Mouse (Mus musculus): ENCODE measurements around the gene Zfp42.
"Not testable (repeated sequence)": the region's sequence is repeated elsewhere in the genome, so short reads cannot be mapped to it uniquely, and the experiment has no call there.

The Zfp42 gene

GRCm38 (mm10) chr8:43306896-43307295 lies at the start of gene Zfp42:
Gene Zfp42, minus strand, starts transcription at chr8:43306980.
- no peak for DNase-seq (ENCODE audit: low read depth)

GRCm38 (mm10) chr8:43356069-43356770 lies 49.4 kb upstream of the Zfp42 start:
- no peak for DNase-seq (ENCODE audit: low read depth)

GRCm38 (mm10) chr8:43352241-43352640 lies 45.5 kb upstream of the Zfp42 start:
- DNase-seq (ENCODE audit: low read depth), result not testable (repeated sequence)

GRCm38 (mm10) chr8:43338555-43338954 lies 31.8 kb upstream of the Zfp42 start:
- DNase-seq (ENCODE audit: low read depth), result no peak

- no peak for DNase-seq (ENCODE audit: low read depth)
Measured at GRCm38 (mm10) chr8:43333465-43333864, 26.7 kb upstream of the Zfp42 start.

GRCm38 (mm10) chr8:43331657-43332056 lies 24.9 kb upstream of the Zfp42 start:
- DNase-seq (ENCODE audit: low read depth), result no peak

GRCm38 (mm10) chr8:43329913-43330705 lies 23.3 kb upstream of the Zfp42 start:
- no peak for DNase-seq (ENCODE audit: low read depth)

- DNase-seq (ENCODE audit: low read depth), result no peak
Measured at GRCm38 (mm10) chr8:43328666-43329065, 21.9 kb upstream of the Zfp42 start.

- no peak for DNase-seq (ENCODE audit: low read depth)
Measured at GRCm38 (mm10) chr8:43320771-43321170, 14.0 kb upstream of the Zfp42 start.

- DNase-seq (ENCODE audit: low read depth), result no peak
Measured at GRCm38 (mm10) chr8:43308213-43308612, 1.4 kb upstream of the Zfp42 start.

GRCm38 (mm10) chr8:43305676-43306075 lies 1.1 kb downstream of the Zfp42 start:
- DNase-seq (ENCODE audit: low read depth), result no peak

GRCm38 (mm10) chr8:43299796-43300195 lies 7.0 kb downstream of the Zfp42 start:
- DNase-seq (ENCODE audit: low read depth), result no peak

- no peak for DNase-seq (ENCODE audit: low read depth)
Measured at GRCm38 (mm10) chr8:43295826-43296225, 11.0 kb downstream of the Zfp42 start.

- DNase-seq (ENCODE audit: low read depth), result no peak
Measured at GRCm38 (mm10) chr8:43294191-43294590, 12.6 kb downstream of the Zfp42 start.

GRCm38 (mm10) chr8:43290424-43291111 lies 16.2 kb downstream of the Zfp42 start:
- DNase-seq (ENCODE audit: low read depth), result no peak

- DNase-seq (ENCODE audit: low read depth), result no peak
Measured at GRCm38 (mm10) chr8:43289781-43290180, 17.0 kb downstream of the Zfp42 start.

GRCm38 (mm10) chr8:43288840-43289239 lies 17.9 kb downstream of the Zfp42 start:
- DNase-seq (ENCODE audit: low read depth), result no peak

GRCm38 (mm10) chr8:43287456-43287855 lies 19.3 kb downstream of the Zfp42 start:
- no peak for DNase-seq (ENCODE audit: low read depth)

- no peak for DNase-seq (ENCODE audit: low read depth)
Measured at GRCm38 (mm10) chr8:43283231-43283630, 23.5 kb downstream of the Zfp42 start.

GRCm38 (mm10) chr8:43278397-43278796 lies 28.4 kb downstream of the Zfp42 start:
- DNase-seq (ENCODE audit: low read depth), result no peak

- no peak for DNase-seq (ENCODE audit: low read depth)
Measured at GRCm38 (mm10) chr8:43260961-43261360, 45.8 kb downstream of the Zfp42 start.

- DNase-seq (ENCODE audit: low read depth), result no peak
Measured at GRCm38 (mm10) chr8:43257886-43258285, 48.9 kb downstream of the Zfp42 start.

- no peak for DNase-seq (ENCODE audit: low read depth)
Measured at GRCm38 (mm10) chr8:43255695-43256094, 51.1 kb downstream of the Zfp42 start.
